Mouse (Mus musculus) heart, postnatal 0 days (tissue): ENCODE measurements around the gene Arf5.

Experiments used
- CTCF ChIP-seq: IDR thresholded peaks from 2 replicates; pipeline ENCODE4 v1.5.1; 2016; ENCODE audit warnings: antibody characterized with exemption, control low read depth, low read depth
- EP300 ChIP-seq: IDR thresholded peaks from 2 replicates; pipeline ENCODE4 v1.6.1; 2016; ENCODE audit warnings: antibody characterized with exemption, low read depth

- TF ChIP-seq CTCF (no peak), EP300 (no peak)
Measured at GRCm38 (mm10) chr6:28449253-28449652, 25.9 kb downstream of the Arf5 start, which contains the start of gene Pax4.
